Mouse (Mus musculus) WW6 (cell line): Measurements from ENCODE around the gene H2afy.
"Not testable (repeated sequence)": the region's sequence is repeated elsewhere in the genome, so short reads cannot be mapped to it uniquely, and the experiment has no call there.

Experiments used
- DNase-seq: peaks from one replicate; pipeline ENCODE4 v3.0.0-alpha.2; 2013; ENCODE audit warnings: low read depth, low spot score

H2afy gene

DNA sequence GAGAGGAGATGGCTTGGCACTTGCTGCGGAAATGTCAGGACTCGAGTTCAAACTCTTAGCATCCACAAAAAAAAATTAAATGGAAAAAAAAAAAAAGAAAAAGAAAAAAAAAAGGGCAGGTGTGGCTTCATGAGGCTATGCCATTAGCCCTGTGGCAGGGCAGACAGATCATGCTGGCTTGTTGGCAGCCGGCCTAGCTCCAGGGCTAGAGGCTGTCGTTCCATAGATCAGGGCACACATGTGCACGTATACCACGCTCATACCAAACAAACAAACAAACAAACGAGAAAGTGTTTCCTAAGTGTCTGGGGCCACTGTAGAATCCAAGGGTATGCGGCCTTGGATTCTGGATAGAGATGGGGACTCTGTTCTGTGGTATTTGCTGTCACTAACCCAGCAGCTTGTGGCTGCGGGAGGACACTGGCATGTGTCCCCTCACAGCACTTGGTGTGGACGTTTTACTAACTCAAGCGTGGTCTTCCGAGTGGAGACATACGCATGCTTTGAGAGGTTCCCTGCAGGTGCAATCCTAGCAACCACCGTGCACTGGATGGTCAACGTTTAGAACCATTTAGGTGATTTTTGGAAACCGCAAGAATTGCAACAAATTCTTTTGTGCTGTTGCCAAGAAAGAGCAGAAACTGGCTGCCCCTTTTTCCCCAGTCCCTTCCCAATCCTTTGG is 64.4 kb downstream of the H2afy start:
- no peak for DNase-seq

- no peak for DNase-seq
Observed at GRCm38 (mm10) chr13:56069643-56070042, 66.5 kb downstream of the H2afy start.

DNA sequence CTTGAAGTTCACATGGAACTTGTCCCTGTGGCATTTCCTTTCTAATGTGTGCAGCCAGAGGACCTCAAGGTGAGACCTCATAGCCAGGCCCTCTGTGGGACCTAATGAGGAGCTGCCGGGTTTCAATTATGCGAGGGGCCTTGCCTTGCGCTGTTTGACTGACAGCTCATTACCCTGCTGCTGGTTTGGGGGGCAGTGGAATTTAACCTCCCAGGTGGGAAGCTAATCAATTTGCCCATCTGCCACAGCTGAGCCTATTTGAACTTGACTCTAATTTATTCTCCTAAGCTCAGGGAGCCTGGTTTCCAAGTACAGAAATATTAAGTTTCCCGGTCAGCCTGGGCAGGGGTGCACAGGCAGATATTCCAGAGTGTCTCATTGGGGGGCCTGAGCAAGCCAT is 67.6 kb downstream of the H2afy start:
- no peak for DNase-seq

DNA sequence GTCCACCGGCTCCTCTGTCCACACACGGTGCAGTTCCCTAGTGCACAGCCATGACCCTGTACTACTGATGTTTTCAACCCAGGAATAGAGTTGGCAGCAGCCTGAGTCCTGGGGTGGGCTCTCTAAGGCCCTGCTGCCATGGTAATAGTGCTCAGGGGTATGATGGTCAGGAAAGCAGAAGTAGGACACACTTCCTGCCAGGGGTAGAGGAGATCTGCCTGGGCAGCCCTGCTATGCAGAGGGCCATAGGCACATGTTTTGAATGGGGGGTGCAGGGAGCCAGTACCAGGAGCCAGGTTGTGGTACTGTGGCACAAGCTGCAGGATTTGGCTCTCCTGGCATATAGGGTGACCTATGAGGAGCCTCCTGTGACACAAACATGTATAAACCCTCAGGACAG is 69.3 kb downstream of the H2afy start:
- DNase-seq, result no peak

- DNase-seq, result no peak
Observed at GRCm38 (mm10) chr13:56066152-56066551, 70.0 kb downstream of the H2afy start.

GRCm38 (mm10) chr13:56057761-56058160 is 78.4 kb downstream of the H2afy start:
- no peak for DNase-seq

DNA sequence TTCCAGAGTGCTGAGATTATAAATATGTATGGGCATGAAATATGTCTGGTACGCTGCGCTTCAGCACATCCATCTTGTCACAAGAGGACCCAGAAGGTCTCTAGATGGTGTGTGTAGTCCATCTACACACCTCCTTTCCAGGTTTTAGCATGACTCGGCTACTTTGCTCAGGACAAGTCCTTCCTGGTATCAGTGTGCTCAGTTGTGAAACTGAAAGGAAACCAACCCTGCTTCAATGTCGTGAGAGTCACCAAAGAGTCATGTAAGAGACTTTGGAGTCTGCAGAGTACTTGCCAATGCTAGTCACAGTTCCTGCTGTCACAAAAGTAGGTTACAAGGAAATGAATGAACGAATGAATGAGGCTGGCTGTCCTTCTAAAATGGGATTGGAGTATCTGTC is 80.4 kb downstream of the H2afy start:
- DNase-seq, result no peak

DNA sequence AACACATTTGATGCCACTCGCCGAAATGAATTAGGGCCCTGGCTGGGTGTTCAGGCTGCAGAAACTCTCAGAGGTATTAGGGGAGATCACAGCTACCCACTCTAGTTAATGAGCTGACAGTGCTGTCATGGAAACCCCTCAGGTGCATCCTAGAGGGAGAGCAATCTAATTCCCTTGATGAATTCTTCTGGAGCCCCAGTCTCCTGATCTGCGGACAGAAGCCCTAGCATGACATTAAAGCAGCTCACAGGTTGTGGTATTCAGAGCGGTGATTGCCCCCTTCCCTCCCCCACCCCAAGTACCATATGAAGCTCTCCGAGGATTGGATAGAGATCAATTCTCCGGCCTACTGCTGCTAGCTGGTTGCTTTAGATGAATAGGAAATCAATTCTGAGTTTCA is 82.1 kb downstream of the H2afy start:
- DNase-seq, result no peak

- no peak for DNase-seq
Observed at GRCm38 (mm10) chr13:56052781-56053180, 83.4 kb downstream of the H2afy start.

GRCm38 (mm10) chr13:56050246-56050645 is 85.9 kb downstream of the H2afy start:
- no peak for DNase-seq

DNA sequence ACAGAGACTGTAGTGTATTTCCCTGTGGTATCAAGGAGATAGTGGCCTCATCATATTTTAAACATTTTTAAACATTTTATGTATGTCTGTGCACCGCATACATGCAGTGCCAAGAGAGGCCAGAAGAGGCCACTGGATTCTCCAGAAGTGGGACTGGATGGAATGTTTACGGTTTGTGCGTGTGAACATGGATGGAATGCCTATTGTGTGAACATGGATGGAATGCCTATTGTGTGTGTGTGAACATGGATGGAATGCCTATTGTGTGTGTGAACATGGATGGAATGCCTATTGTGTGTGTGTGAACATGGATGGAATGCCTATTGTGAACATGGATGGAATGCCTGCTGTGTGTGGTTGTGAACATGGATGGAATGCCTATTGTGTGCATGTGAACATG is 93.9 kb downstream of the H2afy start:
- no peak for DNase-seq

- no peak for DNase-seq
Observed at GRCm38 (mm10) chr13:56040621-56041020, 95.5 kb downstream of the H2afy start.

DNA sequence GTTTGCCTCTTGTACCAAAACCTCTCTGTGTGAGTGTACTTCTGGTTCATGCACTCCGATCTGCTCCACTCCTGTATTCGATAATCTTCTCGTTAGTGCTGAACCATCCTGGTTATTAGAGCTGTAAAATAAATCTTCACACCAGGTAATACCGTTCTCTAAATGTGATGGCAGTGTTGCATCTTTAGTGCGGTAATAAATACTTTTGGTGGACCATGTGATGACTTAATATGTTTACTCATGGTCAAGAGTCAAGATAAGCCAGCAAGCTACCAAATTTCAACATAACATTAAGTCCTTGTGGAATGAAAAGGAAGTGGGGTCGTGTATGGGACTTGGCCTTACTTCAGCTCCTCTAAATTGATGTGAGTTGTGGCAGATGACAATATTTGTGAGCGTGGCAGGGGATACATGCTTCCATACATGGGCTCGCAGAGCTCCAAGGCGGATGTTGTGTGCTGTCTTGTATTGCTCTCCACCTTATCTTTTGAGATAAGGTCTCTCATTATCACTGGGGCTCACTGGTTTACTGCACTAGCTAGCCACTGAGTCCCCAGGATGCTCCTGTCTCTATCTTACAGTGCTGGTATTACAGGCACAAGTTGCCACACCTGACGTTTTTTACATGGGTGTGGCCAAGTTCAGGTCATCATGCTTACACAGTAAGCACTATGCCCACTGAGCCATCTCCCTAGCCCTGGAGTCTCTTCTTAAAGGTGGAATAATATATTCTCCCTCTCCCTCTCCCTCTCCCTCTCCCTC is 96.4 kb downstream of the H2afy start:
- DNase-seq, result no peak

GRCm38 (mm10) chr13:56029006-56029405 is 107.2 kb downstream of the H2afy start:
- DNase-seq, result no peak

GRCm38 (mm10) chr13:56027996-56028395 is 108.2 kb downstream of the H2afy start:
- DNase-seq, result not testable (repeated sequence)

- no peak for DNase-seq
Observed at GRCm38 (mm10) chr13:56026623-56027022, 109.5 kb downstream of the H2afy start.

GRCm38 (mm10) chr13:56026026-56026425 is 110.1 kb downstream of the H2afy start:
- DNase-seq, result no peak

DNA sequence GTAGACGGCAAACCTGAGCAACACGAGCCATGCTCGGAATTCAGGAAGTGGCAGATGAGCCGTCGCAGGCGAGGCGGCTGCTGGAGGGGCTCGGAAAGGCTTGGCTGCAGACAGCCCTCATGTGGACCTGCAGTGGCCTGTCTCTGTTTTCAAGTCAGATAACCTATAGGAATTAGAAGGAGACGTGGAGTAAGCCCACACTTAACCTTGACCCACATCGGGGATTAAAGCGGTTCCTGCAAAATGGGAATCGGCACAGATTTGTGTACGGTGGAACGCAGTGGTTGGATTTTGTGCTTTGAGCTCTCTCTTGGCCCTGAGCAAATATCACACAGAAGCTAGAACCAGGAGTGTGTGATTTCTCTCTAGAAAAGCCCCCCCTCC is 111.1 kb downstream of the H2afy start:
- DNase-seq, result no peak

DNA sequence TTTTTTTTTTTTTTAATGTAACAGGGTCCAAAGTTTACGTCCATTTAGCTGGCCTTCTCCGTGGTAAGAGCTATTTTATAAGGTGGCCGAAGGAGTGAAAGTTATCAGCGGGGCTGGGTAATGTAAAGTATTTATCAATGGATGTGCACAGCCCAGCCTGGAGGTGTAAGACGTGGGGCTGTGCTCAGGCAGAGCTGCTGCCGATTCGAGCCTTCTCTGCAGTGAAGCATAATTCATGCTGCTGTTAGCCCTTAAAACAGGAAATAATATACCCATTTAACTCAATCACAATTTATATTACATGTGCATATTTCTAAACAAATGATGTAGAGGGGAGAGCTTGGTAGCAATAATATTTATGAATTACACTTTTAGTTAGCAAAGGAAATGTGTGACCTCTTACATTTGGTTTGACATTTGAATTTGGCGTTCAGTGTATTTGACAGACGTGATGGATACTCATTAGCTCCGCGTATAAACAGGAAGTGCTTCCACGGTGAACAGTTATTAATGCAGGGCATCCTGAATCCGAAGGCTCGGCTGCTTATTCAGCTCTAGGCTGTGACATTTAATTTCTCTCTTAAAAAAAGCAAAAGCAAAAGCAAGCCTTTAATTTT is 111.6 kb downstream of the H2afy start:
- no peak for DNase-seq
